In the genomic region with DNA sequence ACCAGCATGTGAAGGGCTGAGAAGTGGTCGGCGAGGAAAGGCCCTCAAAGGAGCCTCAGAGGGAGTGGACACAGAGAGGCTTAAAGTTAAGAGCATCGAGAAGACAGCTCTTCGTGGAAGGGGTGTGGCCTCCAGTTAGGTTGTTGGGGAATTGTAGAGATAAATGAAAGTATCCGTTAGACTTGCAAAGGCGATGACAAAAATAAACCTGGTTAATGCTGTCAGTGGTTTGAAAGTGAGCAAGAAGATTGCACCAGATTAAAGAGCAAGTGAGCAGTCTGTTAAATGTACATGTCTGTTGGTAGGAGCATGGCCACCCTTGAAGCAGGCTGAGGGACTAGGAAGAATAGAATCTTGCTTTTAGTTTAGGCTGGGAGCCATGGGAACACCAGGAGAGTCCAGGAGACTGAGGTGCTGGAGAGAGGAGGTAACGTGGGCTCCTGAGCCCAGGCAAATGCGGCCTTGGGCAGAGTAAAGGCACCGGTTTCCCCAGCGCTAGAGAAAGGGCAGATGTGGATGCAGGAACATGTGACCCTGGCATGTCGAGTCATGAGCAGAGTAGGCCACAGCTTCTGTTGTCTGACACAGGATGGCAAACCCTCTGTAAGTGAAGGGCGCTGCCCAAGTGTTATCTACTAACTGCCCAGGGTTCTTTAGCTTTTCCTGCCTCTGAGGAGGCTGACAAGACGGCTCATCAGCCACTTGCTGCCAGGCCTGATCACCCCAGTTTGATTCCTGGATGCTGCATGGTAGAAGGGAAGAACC, we compare ENCODE assay signal across 1 mouse cellular context.
TF ChIP-seq lines count a peak whose summit lies in the region.

No protein-coding gene starts in this region.

TF ChIP-seq in MEL, 35 proteins besides CTCF, POLR2A, EP300 and RAD21:
- 0 out of 2 replicates have a peak, but pooled peaks have one; percentile 12 for TF ChIP-seq HCFC1 (IDR thresholded peaks at IDR 0.05; ENCODE audit: low read depth, low read length)
- peak; percentile 50; the same call in 1 of the 2 replicates for TF ChIP-seq GATA1 (IDR thresholded peaks at IDR 0.05; ENCODE audit: low read depth, low read length)
- TF ChIP-seq KAT2A (conservative IDR thresholded peaks at IDR 0.05; ENCODE audit: low read depth, low read length), result no peak
- TF ChIP-seq SIN3A (IDR thresholded peaks at IDR 0.05; ENCODE audit: low read length), result peak; percentile 73; the same call in 1 of the 2 replicates
- no peak for TF ChIP-seq GABPA (IDR thresholded peaks at IDR 0.05; ENCODE audit: low read depth, low read length)
- peak; percentile 55; the same call in 1 of the 2 replicates for TF ChIP-seq USF1 (IDR thresholded peaks at IDR 0.05; ENCODE audit: low read depth, low read length)
- TF ChIP-seq ZKSCAN1 (IDR thresholded peaks at IDR 0.05; ENCODE audit: low read depth, low read length), result no peak
- no peak for TF ChIP-seq MYC (IDR thresholded peaks at IDR 0.05; ENCODE audit: low read depth, low read length)
- 0 out of 2 replicates have a peak, but pooled peaks have one; percentile 13 for TF ChIP-seq MAX (IDR thresholded peaks at IDR 0.05; ENCODE audit: low read length)
- no peak for TF ChIP-seq TAL1 (IDR thresholded peaks at IDR 0.05; ENCODE audit: low read length)
- TF ChIP-seq NELFE (IDR thresholded peaks at IDR 0.05; ENCODE audit: low read depth, low read length), result peak; percentile 17; the same call in 1 of the 2 replicates
- TF ChIP-seq RCOR1 (IDR thresholded peaks at IDR 0.05; ENCODE audit: low read depth, low read length), result peak; percentile 25; the same call in 1 of the 2 replicates
- no peak for TF ChIP-seq USF2 (IDR thresholded peaks at IDR 0.05; ENCODE audit: borderline replicate concordance in 1 of 2, insufficient read depth in 1 of 2, low read depth in 1 of 2, low read length in 2 of 2)
- TF ChIP-seq MYB (IDR thresholded peaks at IDR 0.05; ENCODE audit: low read depth, low read length), result peak; percentile 76
- TF ChIP-seq ETS1 (IDR thresholded peaks at IDR 0.05; ENCODE audit: low read depth, low read length), result peak; percentile 65; the same call in 1 of the 2 replicates
- TF ChIP-seq TCF12 (IDR thresholded peaks at IDR 0.05; ENCODE audit: low read depth, low read length), result 0 out of 2 replicates have a peak, but pooled peaks have one; percentile 21
- peak; percentile 86; the same call in 1 of the 2 replicates for TF ChIP-seq MEF2A (IDR thresholded peaks at IDR 0.05; ENCODE audit: extremely low read depth, insufficient replicate concordance, low read depth, low read length, poor library complexity, severe bottlenecking)
- no peak for TF ChIP-seq MXI1 (IDR thresholded peaks at IDR 0.05; ENCODE audit: low read depth, low read length)
